Mouse (Mus musculus): Measurements from ENCODE around the gene Ssrp1. TPM values are rescaled to one million over a fixed set of nuclear protein-coding genes. Genes with fewer than 3 reads are reported as not detected.

The Ssrp1 gene
- polyA plus RNA-seq, 1 experiment from 2014 or later = 409 TPM

GRCm38 (mm10) chr2:85007729-85008128 lies 29.3 kb upstream of the Ssrp1 start:
- ATAC-seq (ENCODE audit: insufficient number of reproducible peaks, low FRiP score, low TSS enrichment, low read depth) = no peak
- H3K9ac ChIP-seq (ENCODE audit: low read length) = no peak overlapping the region
- H3K4me2 ChIP-seq (ENCODE audit: low read depth, severe bottlenecking) = no peak overlapping the region
- no peak for DNase-seq (ENCODE audit: low spot score)
- no peaks in the 10 kb centered on the region for H3K9me3 ChIP-seq (ENCODE audit: control insufficient read depth, low read length)
- no peak overlapping the region for H3K4me3 ChIP-seq (ENCODE audit: low read depth, low read length)
- no peaks in the 10 kb centered on the region for H3K36me3 ChIP-seq (ENCODE audit: control insufficient read depth, insufficient read depth, low read length)
- no peak overlapping the region for H3K27ac ChIP-seq (replicated peaks; ENCODE audit: low read depth, low read length)
- WGBS = 29% methylated on average over 4 of the region's 4 CpGs
- peaks cover 3% of the 10 kb centered on the region for H3K4me1 ChIP-seq (ENCODE audit: control insufficient read depth, insufficient read depth, low read length)
- H3K27me3 ChIP-seq (ENCODE audit: control insufficient read depth, insufficient read depth, low read length) = no peaks in the 10 kb centered on the region

- Histone ChIP-seq H3K4me3 (ENCODE audit: low read depth, low read length) (no peak overlapping the region), H3K4me2 (ENCODE audit: low read depth, severe bottlenecking) (no peak overlapping the region), H3K36me3 (ENCODE audit: control insufficient read depth, insufficient read depth, low read length) (no peaks in the 10 kb centered on the region), H3K27me3 (ENCODE audit: control insufficient read depth, insufficient read depth, low read length) (no peaks in the 10 kb centered on the region), H3K4me1 (ENCODE audit: control insufficient read depth, insufficient read depth, low read length) (peaks cover 3% of the 10 kb centered on the region), H3K9ac (ENCODE audit: low read length) (no peak overlapping the region), H3K9me3 (ENCODE audit: control insufficient read depth, low read length) (no peaks in the 10 kb centered on the region), H3K27ac (replicated peaks; ENCODE audit: low read depth, low read length) (no peak overlapping the region)
- 37% methylated on average over 2 of the region's 2 CpGs for WGBS
- DNase-seq (ENCODE audit: low spot score) (no peak), ATAC-seq (ENCODE audit: insufficient number of reproducible peaks, low FRiP score, low TSS enrichment, low read depth) (no peak)
These were observed 27.8 kb upstream of the Ssrp1 start for GRCm38 (mm10) chr2:85009212-85009611.

GRCm38 (mm10) chr2:85011906-85012604 lies 25.0 kb upstream of the Ssrp1 start:
- H3K4me1 ChIP-seq (ENCODE audit: control insufficient read depth, insufficient read depth, low read length) = peaks cover 3% of the 10 kb centered on the region

GRCm38 (mm10) chr2:85012679-85013078 lies 24.4 kb upstream of the Ssrp1 start:
- ATAC-seq (ENCODE audit: insufficient number of reproducible peaks, low FRiP score, low TSS enrichment, low read depth) = no peak
- H3K27ac ChIP-seq (replicated peaks; ENCODE audit: low read depth, low read length) = no peak overlapping the region
- H3K27me3 ChIP-seq (ENCODE audit: control insufficient read depth, insufficient read depth, low read length) = no peaks in the 10 kb centered on the region
- H3K36me3 ChIP-seq (ENCODE audit: control insufficient read depth, insufficient read depth, low read length) = no peaks in the 10 kb centered on the region
- WGBS = 87% methylated on average over 14 of the region's 14 CpGs
- no peak for DNase-seq (ENCODE audit: low spot score)
- H3K9me3 ChIP-seq (ENCODE audit: control insufficient read depth, low read length) = no peaks in the 10 kb centered on the region
- no peak overlapping the region for H3K4me2 ChIP-seq (ENCODE audit: low read depth, severe bottlenecking)
- H3K4me1 ChIP-seq (ENCODE audit: control insufficient read depth, insufficient read depth, low read length) = peaks cover 3% of the 10 kb centered on the region
- no peak overlapping the region for H3K9ac ChIP-seq (ENCODE audit: low read length)
- no peak overlapping the region for H3K4me3 ChIP-seq (ENCODE audit: low read depth, low read length)

More at GRCm38 (mm10) chr2:85011906-85012604, 25.0 kb upstream of the Ssrp1 start:
- no peak for DNase-seq (ENCODE audit: low spot score)
- no peaks in the 10 kb centered on the region for H3K27me3 ChIP-seq (ENCODE audit: control insufficient read depth, insufficient read depth, low read length)
- H3K4me3 ChIP-seq (ENCODE audit: low read depth, low read length) = no peak overlapping the region
- no peak overlapping the region for H3K4me2 ChIP-seq (ENCODE audit: low read depth, severe bottlenecking)
- WGBS = 68% methylated on average over 9 of the region's 9 CpGs
- H3K36me3 ChIP-seq (ENCODE audit: control insufficient read depth, insufficient read depth, low read length) = no peaks in the 10 kb centered on the region
- ATAC-seq (ENCODE audit: insufficient number of reproducible peaks, low FRiP score, low TSS enrichment, low read depth) = no peak
- no peak overlapping the region for H3K9ac ChIP-seq (ENCODE audit: low read length)
- H3K9me3 ChIP-seq (ENCODE audit: control insufficient read depth, low read length) = no peaks in the 10 kb centered on the region
- H3K27ac ChIP-seq (replicated peaks; ENCODE audit: low read depth, low read length) = peak overlapping the region; percentile 14; the same call in 1 of the 2 replicates

- Histone ChIP-seq H3K4me3 (ENCODE audit: low read depth, low read length) (no peak overlapping the region), H3K9ac (ENCODE audit: low read length) (no peak overlapping the region), H3K9me3 (ENCODE audit: control insufficient read depth, low read length) (no peaks in the 10 kb centered on the region), H3K4me1 (ENCODE audit: control insufficient read depth, insufficient read depth, low read length) (peaks cover 3% of the 10 kb centered on the region), H3K27ac (replicated peaks; ENCODE audit: low read depth, low read length) (no peak overlapping the region), H3K4me2 (ENCODE audit: low read depth, severe bottlenecking) (no peak overlapping the region), H3K27me3 (ENCODE audit: control insufficient read depth, insufficient read depth, low read length) (no peaks in the 10 kb centered on the region), H3K36me3 (ENCODE audit: control insufficient read depth, insufficient read depth, low read length) (no peaks in the 10 kb centered on the region)
- DNase-seq (ENCODE audit: low spot score) (no peak), ATAC-seq (ENCODE audit: insufficient number of reproducible peaks, low FRiP score, low TSS enrichment, low read depth) (no peak)
- WGBS = 83% methylated on average over 5 of the region's 5 CpGs
These were observed 23.0 kb upstream of the Ssrp1 start for GRCm38 (mm10) chr2:85013826-85014587.

GRCm38 (mm10) chr2:85014588-85014982 lies 22.4 kb upstream of the Ssrp1 start:
- H3K4me2 ChIP-seq (ENCODE audit: low read depth, severe bottlenecking) = no peak overlapping the region
- DNase-seq (ENCODE audit: low spot score) (no peak), ATAC-seq (ENCODE audit: insufficient number of reproducible peaks, low FRiP score, low TSS enrichment, low read depth) (no peak)
- no peaks in the 10 kb centered on the region for H3K36me3 ChIP-seq (ENCODE audit: control insufficient read depth, insufficient read depth, low read length)
- no peak overlapping the region for H3K9ac ChIP-seq (ENCODE audit: low read length)
- no peak overlapping the region for H3K27ac ChIP-seq (replicated peaks; ENCODE audit: low read depth, low read length)
- H3K4me1 ChIP-seq (ENCODE audit: control insufficient read depth, insufficient read depth, low read length) = peaks cover 3% of the 10 kb centered on the region
- H3K4me3 ChIP-seq (ENCODE audit: low read depth, low read length) = no peak overlapping the region
- no peaks in the 10 kb centered on the region for H3K9me3 ChIP-seq (ENCODE audit: control insufficient read depth, low read length)
- H3K27me3 ChIP-seq (ENCODE audit: control insufficient read depth, insufficient read depth, low read length) = no peaks in the 10 kb centered on the region
- 28% methylated on average over 3 of the region's 3 CpGs for WGBS

GRCm38 (mm10) chr2:85022043-85022442 lies 15.0 kb upstream of the Ssrp1 start:
- no peak overlapping the region for H3K27ac ChIP-seq (replicated peaks; ENCODE audit: low read depth, low read length)
- no peaks in the 10 kb centered on the region for H3K9me3 ChIP-seq (ENCODE audit: control insufficient read depth, low read length)
- no peaks in the 10 kb centered on the region for H3K4me1 ChIP-seq (ENCODE audit: control insufficient read depth, insufficient read depth, low read length)
- H3K36me3 ChIP-seq (ENCODE audit: control insufficient read depth, insufficient read depth, low read length) = no peaks in the 10 kb centered on the region
- ATAC-seq (ENCODE audit: insufficient number of reproducible peaks, low FRiP score, low TSS enrichment, low read depth) = no peak
- no peak overlapping the region for H3K4me2 ChIP-seq (ENCODE audit: low read depth, severe bottlenecking)
- H3K4me3 ChIP-seq (ENCODE audit: low read depth, low read length) = no peak overlapping the region
- WGBS = 20% methylated on average over 4 of the region's 4 CpGs
- peak; percentile 42 for DNase-seq (ENCODE audit: low spot score)
- no peak overlapping the region for H3K9ac ChIP-seq (ENCODE audit: low read length)
- H3K27me3 ChIP-seq (ENCODE audit: control insufficient read depth, insufficient read depth, low read length) = no peaks in the 10 kb centered on the region

- Histone ChIP-seq H3K9me3 (ENCODE audit: control insufficient read depth, low read length) (no peaks in the 10 kb centered on the region), H3K4me1 (ENCODE audit: control insufficient read depth, insufficient read depth, low read length) (no peaks in the 10 kb centered on the region), H3K36me3 (ENCODE audit: control insufficient read depth, insufficient read depth, low read length) (no peaks in the 10 kb centered on the region), H3K27me3 (ENCODE audit: control insufficient read depth, insufficient read depth, low read length) (no peaks in the 10 kb centered on the region), H3K9ac (ENCODE audit: low read length) (no peak overlapping the region), H3K4me3 (ENCODE audit: low read depth, low read length) (no peak overlapping the region), H3K4me2 (ENCODE audit: low read depth, severe bottlenecking) (no peak overlapping the region), H3K27ac (replicated peaks; ENCODE audit: low read depth, low read length) (no peak overlapping the region)
- WGBS = 87% methylated on average over 3 of the region's 3 CpGs
- ATAC-seq (ENCODE audit: insufficient number of reproducible peaks, low FRiP score, low TSS enrichment, low read depth) (no peak), DNase-seq (ENCODE audit: low spot score) (no peak)
These were observed 10.9 kb upstream of the Ssrp1 start for GRCm38 (mm10) chr2:85026178-85026577.
